Comparison of ENCODE assay signal across 1 mouse cellular context in the genomic region with DNA sequence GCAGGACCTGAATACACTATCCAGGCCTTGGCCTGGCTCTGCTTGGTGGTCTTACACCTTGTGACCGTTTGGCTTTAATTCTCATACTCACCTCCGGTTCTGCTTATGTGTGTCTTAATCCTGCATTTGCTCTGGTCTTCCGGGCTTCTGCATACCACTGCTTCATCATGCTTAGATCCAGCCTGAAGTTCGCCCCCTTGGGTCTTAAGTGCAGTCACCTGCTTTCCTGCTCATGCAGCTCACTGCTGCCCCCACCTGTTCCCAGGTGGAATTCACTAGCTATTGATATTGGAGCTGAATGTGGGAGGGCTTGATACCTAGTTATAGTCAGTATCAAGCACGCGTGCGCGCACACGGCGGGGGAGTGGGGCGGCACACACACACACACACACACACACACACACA.
TF ChIP-seq lines count a peak whose summit lies in the region.

No protein-coding gene starts in this region.

TF ChIP-seq in CH12.LX, 34 proteins besides CTCF, POLR2A, EP300 and RAD21:
- 0 out of 2 replicates have a peak, but pooled peaks have one; percentile 21 for TF ChIP-seq SIN3A (IDR thresholded peaks at IDR 0.05; ENCODE audit: low read length)
- TF ChIP-seq BHLHE40 (IDR thresholded peaks at IDR 0.05; ENCODE audit: low read depth, low read length): peak; percentile 56; the same call in 1 of the 2 replicates
- TF ChIP-seq ZMIZ1 (IDR thresholded peaks at IDR 0.05; ENCODE audit: low read depth, low read length): no peak
- TF ChIP-seq IRF4 (IDR thresholded peaks at IDR 0.05; ENCODE audit: low read depth, low read length): peak; percentile 52; the same call in 1 of the 2 replicates
- TF ChIP-seq TCF12 (IDR thresholded peaks at IDR 0.05; ENCODE audit: low read depth, low read length): 0 out of 2 replicates have a peak, but pooled peaks have one; percentile 30
- TF ChIP-seq KAT2A (IDR thresholded peaks at IDR 0.05; ENCODE audit: insufficient replicate concordance, low read length): no peak
- TF ChIP-seq MEF2A (IDR thresholded peaks at IDR 0.05; ENCODE audit: borderline replicate concordance, low read depth, low read length): peak; percentile 12; the same call in 1 of the 2 replicates
- TF ChIP-seq MAZ (IDR thresholded peaks at IDR 0.05; ENCODE audit: low read depth, low read length): no peak; the same call in 1 of the 2 replicates
- TF ChIP-seq NELFE (IDR thresholded peaks at IDR 0.05; ENCODE audit: low read depth, low read length): peak; percentile 40; the same call in 1 of the 2 replicates
- 0 out of 2 replicates have a peak, but pooled peaks have one; percentile 50 for TF ChIP-seq MYC (IDR thresholded peaks at IDR 0.05; ENCODE audit: low read depth, low read length)
- peak; percentile 98 for TF ChIP-seq SMC3 (IDR thresholded peaks at IDR 0.05; ENCODE audit: low read depth, low read length)
- peak; percentile 87 for TF ChIP-seq ZC3H11A (IDR thresholded peaks at IDR 0.05; ENCODE audit: low read depth, low read length)
- TF ChIP-seq POLR2AphosphoS2 (IDR thresholded peaks at IDR 0.05; ENCODE audit: low read depth, low read length): no peak
- TF ChIP-seq NRF1 (IDR thresholded peaks at IDR 0.05; ENCODE audit: low read depth, low read length): peak; percentile 57
